Mouse (Mus musculus): ENCODE measurements at regions not wholly inside any gene's neighbourhood (a gene's known extent, or its start where the extent isn't known, plus 50 kb on each side); places are given as distances from the start of the nearest gene placed in this dataset.

DNA sequence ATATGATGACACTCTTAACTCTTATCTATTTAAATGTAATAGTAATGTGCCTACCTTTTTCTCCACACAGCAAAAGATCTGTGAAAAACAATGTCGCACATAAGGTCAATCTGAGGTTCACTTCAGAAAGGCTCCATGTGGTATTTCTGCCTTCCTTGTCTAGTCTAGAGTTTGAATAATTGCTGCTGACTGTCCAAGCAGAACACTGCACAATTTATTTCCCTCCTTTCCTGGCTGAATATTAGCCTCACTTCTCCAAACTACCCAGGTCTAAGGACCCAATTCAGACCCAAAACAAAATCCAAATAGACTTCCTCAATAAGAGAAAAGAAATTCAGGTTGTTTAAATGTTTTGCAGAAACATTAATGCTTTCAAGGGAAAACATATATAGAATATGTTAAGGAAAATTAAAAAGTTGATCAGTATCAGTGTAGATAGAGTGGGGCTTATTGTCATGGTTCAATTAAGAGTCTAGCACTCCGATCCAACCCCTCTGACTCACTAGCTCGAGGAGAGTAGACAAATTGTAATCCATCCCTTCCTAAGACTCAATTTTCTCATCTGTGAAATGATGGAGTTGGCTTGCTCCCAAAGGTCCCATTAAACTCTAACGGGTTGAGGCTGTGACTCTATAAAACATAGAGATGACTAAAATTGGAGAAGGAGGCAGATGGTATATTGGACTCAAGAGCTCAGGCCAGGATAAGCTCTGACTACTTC lies 215.4 kb upstream of the Tbl1xr1 start:
- no peak for TF ChIP-seq GATA4 (IDR thresholded peaks at IDR 0.05; ENCODE audit: insufficient replicate concordance, low read length)

DNA sequence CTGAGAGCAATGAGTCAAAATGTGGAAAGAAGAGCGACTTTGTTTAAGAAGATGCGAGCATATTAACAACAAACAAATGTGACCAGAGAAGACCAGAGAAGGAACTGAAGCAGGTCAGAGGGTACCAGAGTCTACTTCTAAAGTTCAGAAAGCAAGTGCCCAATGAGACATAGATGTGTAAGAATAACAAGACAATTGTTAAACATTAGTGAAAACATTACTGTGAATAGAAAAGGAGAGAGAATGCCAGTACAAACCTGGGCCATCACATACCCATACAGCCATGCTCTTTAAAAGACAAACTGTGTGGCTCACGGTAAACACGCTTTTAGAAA lies 214.8 kb upstream of the Tbl1xr1 start:
- no peak for TF ChIP-seq GATA4 (IDR thresholded peaks at IDR 0.05; ENCODE audit: insufficient replicate concordance, low read length)

DNA sequence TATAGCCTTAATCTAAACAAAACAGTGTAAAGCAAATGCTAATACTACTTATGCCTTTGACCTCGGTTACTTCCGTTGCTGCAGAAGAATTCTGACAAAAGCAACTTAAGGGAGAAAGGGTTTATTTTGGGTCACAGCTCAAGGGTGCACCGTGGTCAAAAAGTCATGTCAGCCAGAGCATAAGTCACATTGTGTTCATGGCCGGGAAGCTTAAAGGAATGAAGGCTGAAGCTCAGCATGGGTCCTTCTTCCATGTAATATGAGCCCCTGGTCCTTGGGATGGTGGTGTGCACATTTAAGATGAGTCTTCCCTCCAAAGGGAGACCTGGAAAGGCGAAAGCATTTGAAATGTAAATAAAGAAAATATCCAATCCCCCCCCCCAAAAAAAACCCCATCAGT lies 212.1 kb upstream of the Tbl1xr1 start:
- no peak for TF ChIP-seq GATA4 (IDR thresholded peaks at IDR 0.05; ENCODE audit: insufficient replicate concordance, low read length)

DNA sequence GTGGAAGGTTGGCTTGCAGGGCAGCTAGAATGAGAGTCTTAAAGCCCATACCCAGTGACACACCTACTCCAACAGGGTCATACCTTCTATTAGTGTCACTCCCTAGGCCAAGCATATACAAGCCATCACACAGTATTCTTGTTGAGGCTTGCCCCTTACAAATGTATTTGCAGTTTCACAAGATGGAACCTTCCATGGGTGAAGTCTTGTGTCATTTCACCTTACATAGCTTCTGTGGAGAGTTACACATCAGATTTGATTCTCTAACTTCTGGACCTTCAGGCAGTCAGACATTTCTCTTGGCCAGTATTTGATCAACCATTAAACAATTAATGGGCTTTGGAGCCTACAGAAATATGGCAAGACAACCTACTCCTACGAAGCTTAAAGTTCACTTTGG lies 210.6 kb upstream of the Tbl1xr1 start:
- no peak for TF ChIP-seq GATA4 (IDR thresholded peaks at IDR 0.05; ENCODE audit: insufficient replicate concordance, low read length)

DNA sequence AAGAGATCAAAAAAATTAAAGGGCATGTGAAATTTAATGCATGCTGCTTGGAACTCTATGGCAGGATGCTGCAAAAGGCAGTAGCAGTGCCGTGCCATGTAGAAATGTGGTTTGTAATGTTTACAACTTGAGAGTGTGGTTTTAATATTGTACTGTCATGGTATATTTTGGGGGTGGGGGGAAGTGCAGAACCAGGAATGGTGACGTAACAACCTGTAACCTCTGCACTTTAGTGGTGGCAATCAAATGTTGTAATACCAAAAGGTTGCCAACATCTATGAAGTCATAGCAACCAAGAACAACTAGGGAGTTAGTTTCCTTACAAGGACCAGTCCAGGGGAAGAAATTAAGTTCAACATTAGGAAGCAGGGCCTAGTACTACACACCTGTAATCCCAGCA lies 198.1 kb upstream of the Tbl1xr1 start:
- TF ChIP-seq GATA4 (IDR thresholded peaks at IDR 0.05; ENCODE audit: insufficient replicate concordance, low read length): no peak

DNA sequence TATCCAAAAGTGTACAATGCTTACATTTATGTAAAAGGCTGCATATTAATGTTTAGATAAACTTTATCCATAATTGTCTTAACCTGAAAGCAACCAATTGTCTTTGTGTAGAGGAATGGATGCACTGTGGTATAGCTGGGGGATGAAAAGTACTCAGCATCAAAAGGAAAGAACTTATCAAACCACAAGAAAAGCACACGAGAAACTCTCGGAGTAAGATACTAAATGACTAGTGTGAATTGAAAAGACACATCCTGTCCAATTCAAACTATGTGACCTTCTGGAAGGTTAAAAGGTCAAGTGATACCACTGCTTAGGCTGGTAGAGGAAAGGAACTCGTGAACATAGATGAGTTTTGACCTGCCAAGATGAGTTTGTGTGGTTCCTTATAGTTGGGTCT lies 192.2 kb upstream of the Tbl1xr1 start:
- no peak for TF ChIP-seq GATA4 (IDR thresholded peaks at IDR 0.05; ENCODE audit: insufficient replicate concordance, low read length)

DNA sequence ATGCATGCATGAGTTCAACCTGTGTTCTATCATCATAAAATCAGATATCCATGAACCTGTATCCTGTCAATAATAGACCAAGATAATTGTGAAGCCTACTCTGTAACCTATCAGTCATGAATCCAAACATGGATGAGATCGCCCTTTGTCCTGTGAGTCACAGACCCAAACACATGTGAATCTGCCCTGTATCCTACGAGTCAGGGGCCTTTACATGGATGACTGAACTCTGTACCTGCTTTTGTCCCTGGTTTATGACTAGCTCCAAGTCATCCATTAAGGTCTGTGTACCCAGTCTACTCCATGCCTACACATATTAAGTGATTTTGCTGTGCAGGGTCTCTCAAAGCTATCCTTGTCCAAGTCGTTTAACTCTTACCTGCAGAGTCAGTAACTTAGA lies 187.7 kb upstream of the Tbl1xr1 start:
- TF ChIP-seq GATA4 (IDR thresholded peaks at IDR 0.05; ENCODE audit: insufficient replicate concordance, low read length): no peak

DNA sequence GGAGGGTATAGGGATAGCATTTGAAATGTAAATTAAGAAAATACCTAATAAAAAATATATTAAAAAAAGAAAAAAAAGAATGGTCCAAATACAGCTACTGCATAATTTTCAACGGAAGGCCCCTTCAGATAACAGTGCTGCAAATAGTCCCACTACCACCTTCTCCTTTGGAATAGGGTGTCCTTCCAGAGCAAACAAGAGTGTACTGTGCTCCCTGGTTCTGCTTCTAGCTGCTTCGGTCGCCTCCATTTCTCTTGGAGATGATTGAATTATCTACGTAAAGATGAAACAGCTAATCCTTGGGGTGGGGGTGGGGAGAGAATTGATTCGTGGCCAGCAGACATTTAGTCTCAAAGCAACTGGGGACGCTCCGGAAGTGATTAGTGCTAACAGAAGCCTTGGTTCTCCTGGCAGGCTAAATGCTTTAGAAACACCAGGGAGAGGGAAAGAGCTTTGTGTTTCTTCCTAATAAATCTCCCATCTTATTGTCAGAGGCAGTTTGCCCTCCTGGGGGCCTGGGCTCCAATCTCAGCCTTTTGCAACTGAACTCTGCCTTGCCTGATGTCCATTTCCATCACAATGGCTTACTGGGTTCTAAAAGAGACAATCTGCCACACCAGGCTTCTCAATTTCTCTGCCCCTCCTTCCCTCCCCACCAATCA lies 184.5 kb upstream of the Tbl1xr1 start:
- TF ChIP-seq GATA4 (IDR thresholded peaks at IDR 0.05; ENCODE audit: insufficient replicate concordance, low read length): no peak

DNA sequence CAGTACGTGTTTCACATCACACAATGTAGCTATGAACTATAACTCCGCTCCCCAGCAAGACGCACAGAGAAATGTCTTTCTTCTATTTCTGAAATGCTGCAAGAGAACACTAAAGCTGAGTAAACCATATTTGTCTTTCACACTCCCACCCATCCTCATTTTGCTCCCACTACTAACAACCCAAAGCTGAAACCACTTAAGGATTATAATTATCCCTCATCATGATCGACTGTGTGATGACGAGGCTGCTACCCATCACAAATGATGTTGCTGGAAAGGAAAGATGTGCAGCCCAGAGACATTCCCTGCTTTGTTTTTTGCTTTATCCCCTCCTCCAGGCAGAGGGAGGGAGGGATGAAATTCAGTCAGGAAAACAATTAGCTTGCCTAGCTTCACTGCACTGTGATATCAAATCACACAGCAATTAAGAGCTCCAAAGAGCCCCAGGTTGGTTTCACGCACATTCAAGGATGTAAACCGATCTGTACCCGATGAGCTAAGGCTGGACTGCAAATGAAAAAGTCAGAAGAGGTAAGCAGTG lies 183.5 kb upstream of the Tbl1xr1 start:
- no peak for TF ChIP-seq GATA4 (IDR thresholded peaks at IDR 0.05; ENCODE audit: insufficient replicate concordance, low read length)

DNA sequence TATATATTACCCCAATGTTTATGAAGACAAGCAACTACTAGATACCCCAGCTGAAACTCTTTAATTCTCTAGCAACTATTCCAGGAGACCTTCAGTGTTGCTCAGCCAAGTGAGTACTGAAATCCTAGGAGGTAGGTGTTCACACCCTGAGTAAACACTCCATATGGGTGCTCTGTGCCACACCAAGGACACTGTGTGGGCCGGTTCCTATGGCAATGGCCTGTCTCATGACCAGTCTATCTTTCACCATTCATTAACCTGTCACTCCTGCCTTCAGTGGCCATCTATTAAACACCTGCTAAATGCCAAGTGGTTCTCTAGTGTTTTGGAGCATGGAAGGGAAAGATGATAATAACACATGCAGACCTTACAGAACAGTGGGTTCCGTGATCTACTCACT lies 180.9 kb upstream of the Tbl1xr1 start:
- no peak for TF ChIP-seq GATA4 (IDR thresholded peaks at IDR 0.05; ENCODE audit: insufficient replicate concordance, low read length)

DNA sequence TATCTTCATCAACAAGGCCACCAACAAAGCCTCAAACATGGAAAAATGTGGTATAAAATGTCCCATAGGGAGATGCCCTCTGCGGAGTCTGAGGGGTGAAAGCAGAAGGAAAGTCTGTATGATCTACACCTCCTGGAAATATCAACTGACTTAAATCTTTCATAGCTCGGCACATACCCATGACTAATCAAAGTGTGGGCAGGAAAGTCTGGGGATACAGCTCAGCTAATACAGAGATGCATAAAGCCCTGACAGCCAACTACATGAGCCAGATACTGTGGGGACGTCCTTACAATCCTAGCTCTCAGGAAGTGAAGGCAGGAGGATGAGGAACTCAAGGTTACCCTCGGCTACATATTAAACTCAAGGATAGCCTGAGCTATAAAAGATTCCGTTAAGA lies 178.2 kb upstream of the Tbl1xr1 start:
- TF ChIP-seq GATA4 (IDR thresholded peaks at IDR 0.05; ENCODE audit: insufficient replicate concordance, low read length): no peak

DNA sequence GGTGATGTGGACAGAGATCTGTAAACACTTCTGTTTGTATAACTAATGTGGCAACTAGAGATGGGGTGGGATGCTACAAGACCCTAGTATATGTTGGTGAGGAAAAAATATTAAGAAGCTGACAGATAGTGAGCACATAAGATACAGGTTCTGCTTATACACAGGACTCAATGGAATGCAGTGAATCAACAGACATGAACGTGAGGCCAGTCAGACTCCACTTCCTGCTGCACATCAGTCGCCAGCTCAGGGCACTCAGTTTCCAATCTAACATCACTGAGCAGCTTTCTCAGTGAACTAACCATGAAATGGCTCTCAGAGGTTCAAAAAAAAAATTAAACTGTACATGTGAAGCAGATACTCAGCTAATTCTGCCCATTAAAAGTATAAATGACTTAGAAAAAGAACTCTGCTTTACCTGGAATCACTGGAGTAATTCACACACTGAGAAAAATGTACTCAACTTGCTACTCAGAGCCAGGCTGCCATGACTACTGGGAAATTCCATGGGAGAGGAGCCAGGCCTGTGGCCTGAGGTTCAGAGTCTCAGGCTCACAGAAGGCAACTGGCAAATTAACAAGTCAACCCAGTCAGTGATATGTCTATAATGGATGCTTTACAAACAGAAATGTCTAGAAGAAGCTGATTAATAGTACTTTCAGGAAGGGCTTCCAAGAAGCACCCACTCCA lies 170.9 kb upstream of the Tbl1xr1 start:
- no peak for TF ChIP-seq GATA4 (IDR thresholded peaks at IDR 0.05; ENCODE audit: insufficient replicate concordance, low read length)

DNA sequence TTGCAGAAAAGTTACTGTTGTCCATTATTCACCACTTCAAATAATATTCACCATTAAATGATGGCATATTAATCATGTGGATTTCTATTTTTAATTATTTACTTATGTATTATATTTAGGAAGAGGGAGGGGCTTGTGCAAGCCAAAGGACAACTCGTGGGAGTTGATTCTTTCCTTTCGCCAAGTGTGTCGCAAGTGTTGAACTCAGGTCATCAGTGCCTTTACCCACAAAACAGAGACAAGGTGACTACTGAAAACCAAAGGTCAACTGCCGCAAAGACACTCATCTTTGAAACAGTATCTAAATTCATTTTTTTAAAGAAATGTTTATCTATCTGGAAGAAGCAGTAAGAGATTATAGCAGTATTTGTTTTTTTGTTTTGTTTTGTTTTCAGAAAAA lies 167.6 kb upstream of the Tbl1xr1 start:
- TF ChIP-seq GATA4 (IDR thresholded peaks at IDR 0.05; ENCODE audit: insufficient replicate concordance, low read length): no peak

DNA sequence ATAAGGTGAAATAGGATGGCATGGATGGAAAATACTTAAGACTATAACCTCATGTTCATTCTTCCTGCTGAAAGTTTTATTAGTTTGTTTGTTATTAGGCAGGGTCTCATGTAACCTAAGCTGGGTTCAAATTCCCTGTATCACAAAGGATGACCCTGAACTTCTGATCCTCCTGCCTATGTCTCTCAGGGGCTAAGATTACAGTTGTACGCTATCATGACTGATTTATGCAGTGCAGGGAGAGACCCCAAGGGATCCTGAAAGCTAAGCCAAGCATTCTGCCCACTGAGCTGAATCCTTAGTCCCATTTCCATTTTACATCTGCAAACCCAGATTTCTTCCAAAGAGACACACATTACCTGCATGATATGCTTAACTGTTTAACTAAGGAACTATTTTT lies 166.4 kb upstream of the Tbl1xr1 start:
- TF ChIP-seq GATA4 (IDR thresholded peaks at IDR 0.05; ENCODE audit: insufficient replicate concordance, low read length): no peak

DNA sequence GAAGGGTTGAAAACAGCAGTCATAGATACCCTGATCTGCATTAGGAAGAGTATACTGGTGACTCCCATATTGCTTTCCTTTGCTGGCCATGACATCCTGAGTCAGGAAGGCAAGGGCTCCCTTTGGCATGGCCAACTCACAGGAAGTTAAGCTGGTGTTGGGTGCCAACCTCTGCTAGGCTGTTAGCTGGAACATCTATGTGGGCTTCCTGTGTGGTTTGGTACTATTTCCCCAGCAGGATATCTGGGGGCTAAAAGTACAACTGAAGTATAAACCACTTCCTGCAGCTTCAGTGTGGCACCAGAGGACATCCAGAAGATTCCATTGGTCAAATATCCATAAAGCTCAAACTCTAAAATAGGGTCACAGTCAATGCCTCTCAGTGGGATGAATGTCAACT lies 165.4 kb upstream of the Tbl1xr1 start:
- no peak for TF ChIP-seq GATA4 (IDR thresholded peaks at IDR 0.05; ENCODE audit: insufficient replicate concordance, low read length)

DNA sequence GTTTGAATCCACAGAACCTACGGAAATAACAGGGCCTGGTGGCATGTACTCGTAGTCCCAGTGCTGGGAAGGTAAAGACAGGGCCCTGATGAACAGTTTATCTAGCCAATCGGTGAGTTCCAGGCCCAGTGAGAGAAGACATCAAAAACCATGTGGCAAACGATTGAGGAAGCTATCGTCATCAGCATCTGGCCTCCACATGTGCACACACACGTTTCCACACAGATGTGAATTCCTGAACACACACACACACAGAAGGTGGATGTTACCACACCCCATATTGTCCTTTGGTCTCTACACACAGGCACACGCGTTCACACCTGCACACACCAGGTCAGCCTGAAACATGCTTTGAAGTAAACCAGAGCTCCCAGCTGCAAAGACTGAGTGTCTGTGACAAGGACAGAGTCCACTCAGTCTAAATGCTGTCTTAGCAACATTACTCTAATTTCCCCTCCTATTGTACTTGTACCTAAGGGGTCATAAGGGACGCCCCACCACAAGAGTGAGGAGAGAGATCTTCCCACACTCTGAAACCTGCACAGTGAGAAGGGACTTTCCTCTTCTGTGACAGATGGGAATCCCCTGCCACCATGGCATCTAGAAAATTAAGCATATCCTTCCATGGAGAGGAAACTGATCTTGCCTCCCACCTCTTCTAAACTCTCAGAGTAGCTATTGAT lies 159.1 kb upstream of the Tbl1xr1 start:
- no peak for TF ChIP-seq GATA4 (IDR thresholded peaks at IDR 0.05; ENCODE audit: insufficient replicate concordance, low read length)

All from liver, adult (tissue).